Mouse (Mus musculus): ENCODE measurements around the gene Kcnd3.

DNA sequence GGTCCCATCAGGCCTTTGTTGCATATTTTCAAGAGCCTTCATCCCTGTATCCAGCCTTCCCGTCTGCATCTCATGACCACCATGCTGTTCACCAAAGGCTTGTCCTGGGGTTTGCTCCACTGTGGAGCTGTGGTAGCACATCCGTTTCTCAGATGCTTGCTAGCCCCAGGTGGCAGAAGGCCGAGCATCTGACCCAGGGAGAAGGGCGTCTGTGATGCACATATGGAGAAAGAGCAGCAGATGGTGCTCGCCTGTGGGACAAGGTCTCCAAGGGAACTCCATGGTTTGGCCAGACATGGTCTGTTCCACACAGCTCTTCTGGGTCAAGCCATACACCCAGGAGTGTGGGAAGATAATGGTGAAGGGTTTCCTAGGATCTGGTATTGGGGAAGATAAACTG, 191.4 kb downstream of the Kcnd3 start:
- TF ChIP-seq POLR2A (IDR thresholded peaks at IDR 0.05; ENCODE audit: insufficient read depth, low read depth, low read length) (no peak), CTCF (IDR thresholded peaks at IDR 0.05) (no peak)

All from heart, adult 2 months (tissue).